Mouse (Mus musculus) lung, postnatal 0 days (tissue): ENCODE measurements around the gene Adcy9.
"Not testable (repeated sequence)": the region's sequence is repeated elsewhere in the genome, so short reads cannot be mapped to it uniquely, and the experiment has no call there.

ENCODE experiments used
- CTCF ChIP-seq: IDR thresholded peaks from 2 replicates; pipeline ENCODE4 v1.5.1; 2016; ENCODE audit warnings: antibody characterized with exemption, mild to moderate bottlenecking
- EP300 ChIP-seq: IDR thresholded peaks from 2 replicates; pipeline ENCODE4 v1.6.1; 2016; ENCODE audit warnings: antibody characterized with exemption, mild to moderate bottlenecking, control low read depth

DNA sequence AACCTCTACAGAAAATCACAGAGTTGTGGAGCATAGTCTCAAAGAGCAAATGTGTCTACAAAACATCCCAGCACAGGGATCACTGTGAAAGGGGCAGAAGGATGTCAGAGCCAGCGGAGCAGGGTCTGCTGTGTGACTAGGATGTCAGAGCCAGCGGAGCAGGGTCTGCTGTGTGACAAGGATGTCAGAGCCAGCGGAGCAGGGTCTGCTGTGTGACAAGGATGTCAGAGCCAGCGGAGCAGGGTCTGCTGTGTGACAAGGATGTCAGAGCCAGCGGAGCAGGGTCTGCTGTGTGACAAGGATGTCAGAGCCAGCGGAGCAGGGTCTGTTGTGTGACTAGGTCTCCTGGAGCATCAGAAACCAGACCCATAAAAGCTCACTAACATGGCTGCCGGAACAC lies 81.1 kb downstream of the Adcy9 start:
- TF ChIP-seq CTCF, EP300: not testable (repeated sequence)
